Comparison of ENCODE assay signal across 18 mouse cellular contexts in genomic region chr15:10955156-10955555, GRCm38 (mm10). TPM values are rescaled to one million over a fixed set of nuclear protein-coding genes. Genes with fewer than 3 reads are reported as not detected.
"Had no signal": no experiment of that assay in that cellular context is flagged by ENCODE, and none has a peak within 500 bp of the region (broad histone marks: within the 10 kb centered on the region; RNA-seq: fewer than 3 reads in every experiment).

No protein-coding gene starts in this region.

- H3K4me1 ChIP-seq: lung, embryonic 15.5 days had no signal

- H3K27ac ChIP-seq: hindbrain, embryonic 15.5 days; left cerebral cortex, adult 2 months; limb, embryonic 12.5 days; lung, embryonic 15.5 days; midbrain, embryonic 10.5 days; neural tube, embryonic 15.5 days had no signal

- H3K4me3 ChIP-seq: hindbrain, embryonic 15.5 days; left cerebral cortex, adult 2 months; limb, embryonic 12.5 days; lung, embryonic 15.5 days; midbrain, embryonic 10.5 days; myocyte; neural tube, embryonic 15.5 days had no signal

- DNase-seq: liver; midbrain, embryonic 14.5 days; right cerebral cortex, adult 18-20 months; right cerebral cortex, postnatal 25 days; thymus, postnatal 36 days had no signal

- H3K4me2 ChIP-seq: hindbrain, embryonic 15.5 days; limb, embryonic 12.5 days; lung, embryonic 15.5 days; neural tube, embryonic 15.5 days had no signal

- H3K27me3 ChIP-seq: hindbrain, embryonic 15.5 days; limb, embryonic 12.5 days; lung, embryonic 15.5 days; neural tube, embryonic 15.5 days had no signal

- H3K36me3 ChIP-seq: hindbrain, embryonic 15.5 days; limb, embryonic 12.5 days; lung, embryonic 15.5 days; midbrain, embryonic 10.5 days; neural tube, embryonic 15.5 days had no signal

- H3K9me3 ChIP-seq: hindbrain, embryonic 15.5 days; limb, embryonic 12.5 days; lung, embryonic 15.5 days; midbrain, embryonic 10.5 days; neural tube, embryonic 15.5 days had no signal

- H3K9ac ChIP-seq: hindbrain, embryonic 15.5 days; limb, embryonic 12.5 days; lung, embryonic 15.5 days; neural tube, embryonic 15.5 days had no signal

RNA-seq across cellular contexts. Expression of gene C1qtnf3, which starts 3.0 kb away (rescaled TPM):
- total RNA-seq: layer of hippocampus, postnatal 25 days had no signal

RNA-seq across cellular contexts. Expression of gene Slc45a2, which starts 45.4 kb away (rescaled TPM):
- total RNA-seq: layer of hippocampus, postnatal 25 days; left cerebral cortex, postnatal 14 days had no signal
- polyA plus RNA-seq: intestine, embryonic 16.5 days; liver, embryonic 16.5 days; lung, embryonic 15.5 days; midbrain, embryonic 14.5 days; myocyte; neural tube, embryonic 15.5 days; small intestine, adult 2 months; stomach, embryonic 16.5 days had no signal
